Comparison of ENCODE assay signal across 8 mouse cellular contexts in the genomic region with DNA sequence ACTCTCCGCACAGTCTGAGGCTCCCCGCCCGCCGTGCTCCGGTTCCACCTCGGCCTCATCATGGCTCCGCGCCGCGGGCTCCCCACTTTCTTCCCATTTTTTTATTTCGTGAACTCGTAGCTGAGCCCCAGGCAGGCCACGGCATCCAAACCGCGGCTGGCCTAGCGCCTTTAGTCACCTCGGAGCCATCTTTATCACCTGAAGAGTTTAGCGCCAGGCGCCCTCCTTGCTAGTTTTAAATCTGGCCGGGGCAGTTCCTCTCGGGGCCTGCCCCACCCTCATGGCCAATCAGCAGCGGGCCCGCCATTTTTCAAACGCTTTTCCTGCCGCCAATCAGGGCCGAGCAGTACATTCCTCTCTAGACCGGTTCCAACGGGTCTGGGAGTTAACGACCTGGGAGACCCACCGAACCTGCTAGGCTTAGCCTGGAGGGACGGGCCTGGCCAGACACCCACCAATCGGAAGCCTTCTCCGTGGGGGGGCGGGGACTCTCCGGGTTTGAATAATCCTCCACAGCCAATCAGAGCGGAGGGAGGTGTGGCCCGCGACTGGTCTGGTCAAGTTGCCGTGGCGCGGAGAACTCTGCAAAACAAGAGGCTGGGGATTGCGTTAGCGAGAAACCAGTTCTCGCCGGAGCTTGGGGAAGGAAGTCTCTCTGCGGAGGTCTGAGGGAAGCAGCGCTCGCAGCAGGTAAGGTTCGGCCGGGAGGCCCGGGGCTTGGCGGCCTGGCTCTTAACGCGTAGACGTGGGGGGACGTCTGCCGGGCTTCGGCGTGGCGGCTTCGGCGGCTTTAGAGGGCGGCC. TPM values are rescaled to one million over a fixed set of nuclear protein-coding genes. Genes with fewer than 3 reads are reported as not detected.
DNase-seq lines count a peak whose midpoint lies in the region; ATAC-seq and TF ChIP-seq lines count a peak whose summit lies in the region.

A gene (plus strand): TSS at position 592 of the 803 bp plus-strand sequence.

- TF ChIP-seq EP300 in liver, embryonic 14.5 days (IDR thresholded peaks at IDR 0.05; ENCODE audit: low read depth): peak; percentile 82
- TF ChIP-seq EP300 in stomach, postnatal 0 days (optimal IDR thresholded peaks at IDR 0.05): peak; percentile 91

- no peaks in the 10 kb centered on the region for H3K27me3 ChIP-seq in forebrain, embryonic 10.5 days (ENCODE audit: poor library complexity, severe bottlenecking)
- no peaks in the 10 kb centered on the region for H3K27me3 ChIP-seq in heart, embryonic 15.5 days
- no peaks in the 10 kb centered on the region for H3K27me3 ChIP-seq in liver, embryonic 14.5 days (ENCODE audit: control insufficient read depth, insufficient read depth, low read length)
- no peaks in the 10 kb centered on the region for H3K27me3 ChIP-seq in neural tube, embryonic 11.5 days (ENCODE audit: control insufficient read depth, insufficient read depth, low read length)
- no peaks in the 10 kb centered on the region for H3K27me3 ChIP-seq in stomach, postnatal 0 days (ENCODE audit: control insufficient read depth, insufficient read depth, low read length)

- no peak for TF ChIP-seq CTCF in liver, embryonic 14.5 days (IDR thresholded peaks at IDR 0.05; ENCODE audit: low read depth)
- TF ChIP-seq CTCF in stomach, postnatal 0 days (IDR thresholded peaks at IDR 0.05; ENCODE audit: low read depth): no peak

- peak; percentile 100 for ATAC-seq in heart, embryonic 15.5 days (replicated peaks; ENCODE audit: insufficient number of reproducible peaks, insufficient read depth, low FRiP score, low read depth)
- peak; percentile 99 for ATAC-seq in liver, embryonic 14.5 days (ENCODE audit: insufficient read depth)
- ATAC-seq in neural tube, embryonic 11.5 days (ENCODE audit: insufficient read depth, low FRiP score, low TSS enrichment): peak; percentile 99
- ATAC-seq in stomach, postnatal 0 days (ENCODE audit: low FRiP score, low TSS enrichment): peak; percentile 100

- H3K9ac ChIP-seq in heart, embryonic 15.5 days: peak within 1 kb of the TSS; percentile 98
- H3K9ac ChIP-seq in liver, embryonic 14.5 days (replicated peaks): peak within 1 kb of the TSS; percentile 100
- H3K9ac ChIP-seq in neural tube, embryonic 11.5 days (ENCODE audit: low read length): peak within 1 kb of the TSS; percentile 100
- peak within 1 kb of the TSS; percentile 100 for H3K9ac ChIP-seq in stomach, postnatal 0 days (ENCODE audit: low read length)

- DNase-seq in CD8-positive naive resting alpha-beta T cell, adult 2 months (ENCODE audit: low read depth in 2 of 2, low spot score in 2 of 2): peak; percentile 99
- peak; percentile 99 for DNase-seq in c-Kit-positive CD71-negative TER-119-negative erythroid progenitor cells, embryonic 14.5 days (ENCODE audit: low read depth)
- peak; percentile 100 for DNase-seq in forebrain, embryonic 10.5 days (ENCODE audit: extremely low spot score, low spot score)
- DNase-seq in kidney, postnatal 25 days: peak; percentile 100
- peak; percentile 100 for DNase-seq in liver, embryonic 14.5 days (ENCODE audit: low read depth in 3 of 3, low spot score in 3 of 3)
- peak; percentile 100 for DNase-seq in neural tube, embryonic 11.5 days (ENCODE audit: low spot score)
- DNase-seq in stomach, postnatal 0 days (ENCODE audit: low spot score): peak; percentile 100

- WGBS in forebrain, embryonic 10.5 days: under 1% methylated on average over 63 of the region's 63 CpGs
- under 1% methylated on average over 63 of the region's 63 CpGs for WGBS in heart, embryonic 15.5 days
- under 1% methylated on average over 63 of the region's 63 CpGs for WGBS in liver, embryonic 14.5 days (ENCODE audit: insufficient replicate concordance)
- WGBS in neural tube, embryonic 11.5 days: under 1% methylated on average over 61 of the region's 63 CpGs
- 1% methylated on average over 61 of the region's 63 CpGs for WGBS in stomach, postnatal 0 days

- peak within 1 kb of the TSS; percentile 100 for H3K27ac ChIP-seq in forebrain, embryonic 10.5 days
- peak within 1 kb of the TSS; percentile 100 for H3K27ac ChIP-seq in heart, embryonic 15.5 days
- peak within 1 kb of the TSS; percentile 99 for H3K27ac ChIP-seq in liver, embryonic 14.5 days
- peak within 1 kb of the TSS; percentile 100 for H3K27ac ChIP-seq in neural tube, embryonic 11.5 days (ENCODE audit: low read depth, low read length)
- H3K27ac ChIP-seq in stomach, postnatal 0 days (replicated peaks): peak within 1 kb of the TSS; percentile 100

- peaks cover 23% of the 10 kb centered on the region for H3K4me1 ChIP-seq in forebrain, embryonic 10.5 days
- peaks cover 13% of the 10 kb centered on the region for H3K4me1 ChIP-seq in heart, embryonic 15.5 days (replicated peaks)
- peaks cover 8 to 12% of the 10 kb centered on the region in 2 experiments; a peak in 3 of 4 replicates for H3K4me1 ChIP-seq in liver, embryonic 14.5 days (replicated peaks; ENCODE audit: control insufficient read depth in 2 of 2, insufficient read depth in 2 of 2, low read length in 1 of 2)
- H3K4me1 ChIP-seq in neural tube, embryonic 11.5 days (ENCODE audit: control insufficient read depth, insufficient read depth, low read length): no peaks in the 10 kb centered on the region
- no peaks in the 10 kb centered on the region for H3K4me1 ChIP-seq in stomach, postnatal 0 days (replicated peaks; ENCODE audit: control insufficient read depth, insufficient read depth)

- peaks cover 43% of the 10 kb centered on the region for H3K36me3 ChIP-seq in forebrain, embryonic 10.5 days (replicated peaks)
- peaks cover 15% of the 10 kb centered on the region; the same call in 1 of the 2 replicates for H3K36me3 ChIP-seq in heart, embryonic 15.5 days
- H3K36me3 ChIP-seq in liver, embryonic 14.5 days (replicated peaks; ENCODE audit: control insufficient read depth, insufficient read depth, low read depth): peaks cover 34% of the 10 kb centered on the region
- no peaks in the 10 kb centered on the region for H3K36me3 ChIP-seq in neural tube, embryonic 11.5 days (ENCODE audit: control insufficient read depth, insufficient read depth, low read length)
- peaks cover 3% of the 10 kb centered on the region; the same call in 1 of the 2 replicates for H3K36me3 ChIP-seq in stomach, postnatal 0 days (ENCODE audit: control insufficient read depth, insufficient read depth, low read length)

- H3K4me2 ChIP-seq in heart, embryonic 15.5 days: peak within 1 kb of the TSS; percentile 97
- peak within 1 kb of the TSS; percentile 96 for H3K4me2 ChIP-seq in liver, embryonic 14.5 days (ENCODE audit: low read depth)
- H3K4me2 ChIP-seq in neural tube, embryonic 11.5 days (ENCODE audit: low read depth): peak within 1 kb of the TSS; percentile 83
- H3K4me2 ChIP-seq in stomach, postnatal 0 days (replicated peaks; ENCODE audit: low read depth): peak within 1 kb of the TSS; percentile 99

- peak within 1 kb of the TSS; percentile 91 for H3K4me3 ChIP-seq in forebrain, embryonic 10.5 days
- peak within 1 kb of the TSS; percentile 78 for H3K4me3 ChIP-seq in heart, embryonic 15.5 days
- H3K4me3 ChIP-seq in liver, embryonic 14.5 days (ENCODE audit: insufficient read depth in 1 of 2, low read depth in 2 of 2, low read length in 2 of 2): peak within 1 kb of the TSS; percentile 84 to 100
- peak within 1 kb of the TSS; percentile 94 for H3K4me3 ChIP-seq in neural tube, embryonic 11.5 days (ENCODE audit: low read depth, low read length)
- H3K4me3 ChIP-seq in stomach, postnatal 0 days (ENCODE audit: low read depth, low read length): peak within 1 kb of the TSS; percentile 98

- no peaks in the 10 kb centered on the region for H3K9me3 ChIP-seq in forebrain, embryonic 10.5 days
- no peaks in the 10 kb centered on the region for H3K9me3 ChIP-seq in heart, embryonic 15.5 days (replicated peaks)
- no peaks in the 10 kb centered on the region for H3K9me3 ChIP-seq in liver, embryonic 14.5 days (ENCODE audit: control insufficient read depth, low read length)
- H3K9me3 ChIP-seq in neural tube, embryonic 11.5 days (ENCODE audit: control insufficient read depth, low read length): no peaks in the 10 kb centered on the region
- H3K9me3 ChIP-seq in stomach, postnatal 0 days (ENCODE audit: control insufficient read depth, low read length): no peaks in the 10 kb centered on the region

RNA-seq across cellular contexts. Expression of the gene that starts here (rescaled TPM):
- polyA plus RNA-seq in forebrain, embryonic 10.5 days (2016; fragmentation: Nextera tagmentation; extraction: Ambion mirVana): 671 and 721 TPM in 2 replicates
- 181 and 273 TPM in 2 replicates for polyA plus RNA-seq in heart, embryonic 15.5 days (2015; fragmentation: Nextera tagmentation; extraction: Ambion mirVana)
- 74.6 and 191 TPM in 2 replicates for polyA plus RNA-seq in liver, embryonic 14.5 days (2012; rRNA removed)
- polyA plus RNA-seq in liver, embryonic 14.5 days (2014; fragmentation: Nextera tagmentation; extraction: Ambion mirVana): 280 and 300 TPM in 2 replicates
- polyA plus RNA-seq in neural tube, embryonic 11.5 days (2014; fragmentation: Nextera tagmentation; extraction: Ambion mirVana): 388 and 468 TPM in 2 replicates
- 158 and 220 TPM in 2 replicates for polyA plus RNA-seq in stomach, postnatal 0 days (2015; fragmentation: Nextera tagmentation; extraction: Ambion mirVana)

Comparison
In these comparisons a context has a peak if more than half of its experiments do, and no peak if none do; other contexts are left out.
1. Peak in every context shown above with its lines: DNase-seq, ATAC-seq, H3K4me3 ChIP-seq and H3K27ac ChIP-seq.